Mouse (Mus musculus) CH12.LX (cell line): ENCODE results near the gene Vwce. TPM values are rescaled to one million over a fixed set of nuclear protein-coding genes. Genes with fewer than 3 reads are reported as not detected.

Experiments used
- DNase-seq: peaks from one replicate; pipeline ENCODE4 v3.0.0-alpha.2; 2013; ENCODE audit errors: extremely low read depth
- H3K27ac ChIP-seq: 2 replicates; pipeline ENCODE4 v1.5.1; 2012; ENCODE audit warnings: low read depth, mild to moderate bottlenecking, control low read depth, moderate library complexity; ENCODE audit not compliant: insufficient read depth
- H3K27me3 ChIP-seq: replicated peaks from 2 replicates; pipeline ENCODE3; 2012; ENCODE audit warnings: inconsistent platforms
- H3K36me3 ChIP-seq, 2 experiments: replicated peaks in 1 of 2; 2 replicates each; pipeline versions ENCODE3 to v1.6.1; 2012; ENCODE audit warnings: inconsistent platforms in 1 of 2, low read length in 1 of 2, mild to moderate bottlenecking in 1 of 2, mixed read lengths in 1 of 2, moderate library complexity in 1 of 2; ENCODE audit not compliant: control insufficient read depth in 1 of 2, insufficient read depth in 1 of 2
- H3K4me1 ChIP-seq, 2 experiments: 2 replicates each; pipeline ENCODE4 v1.6.1; 2012; ENCODE audit warnings: inconsistent platforms in 1 of 2, moderate library complexity in 1 of 2; ENCODE audit not compliant: insufficient read depth in 2 of 2, control insufficient read depth in 1 of 2
- H3K4me2 ChIP-seq: 2 replicates; pipeline ENCODE4 v1.6.1; 2012; ENCODE audit warnings: low read depth, mild to moderate bottlenecking, control low read depth; ENCODE audit not compliant: poor library complexity, insufficient read depth, severe bottlenecking
- H3K4me3 ChIP-seq, 3 experiments: fragments of 150-350 bp in 1 of 3; sonication (generic) in 1 of 3; replicated peaks in 1 of 3; 2 replicates each; pipeline versions ENCODE3 to v1.5.1; 2011 to 2012; ENCODE audit warnings: low read depth in 2 of 3, low read length in 2 of 3, mild to moderate bottlenecking in 2 of 3, moderate library complexity in 2 of 3, control low read depth in 1 of 3, improper control_type of control experiment in 1 of 3, inconsistent platforms in 1 of 3, mixed read lengths in 1 of 3; ENCODE audit not compliant: poor library complexity in 1 of 3
- H3K79me2 ChIP-seq: replicated peaks from 2 replicates; pipeline ENCODE4 v1.6.1; 2012; ENCODE audit warnings: mild to moderate bottlenecking, moderate library complexity; ENCODE audit not compliant: control insufficient read depth, poor library complexity, insufficient read depth, severe bottlenecking; ENCODE audit errors: extremely low read depth
- H3K9ac ChIP-seq: 2 replicates; pipeline ENCODE4 v1.6.1; 2012; ENCODE audit warnings: low read depth, mild to moderate bottlenecking, control low read depth, moderate library complexity; ENCODE audit not compliant: insufficient read depth
- H3K9me3 ChIP-seq: replicated peaks from 2 replicates; pipeline ENCODE3; 2012; ENCODE audit warnings: low read length, inconsistent platforms, mixed read lengths
- GABPA ChIP-seq: IDR thresholded peaks from 2 replicates; pipeline ENCODE4 v1.6.1; 2012; ENCODE audit warnings: low read depth, low read length, improper control_type of control experiment, inconsistent platforms; ENCODE audit not compliant: insufficient replicate concordance
- JUN ChIP-seq: IDR thresholded peaks from 2 replicates; pipeline ENCODE4 v1.6.1; 2011; ENCODE audit warnings: low read depth, mild to moderate bottlenecking, low read length, improper control_type of control experiment, moderate library complexity; ENCODE audit not compliant: insufficient read depth
- JUND ChIP-seq: conservative IDR thresholded peaks from 2 replicates; pipeline ENCODE4 v1.6.1; 2011; ENCODE audit warnings: low read depth, low read length, improper control_type of control experiment
- KAT2A ChIP-seq: IDR thresholded peaks from 2 replicates; pipeline ENCODE4 v1.6.1; 2012; ENCODE audit warnings: low read length, improper control_type of control experiment, inconsistent platforms; ENCODE audit not compliant: insufficient replicate concordance
- MAX ChIP-seq: IDR thresholded peaks from 2 replicates; pipeline ENCODE4 v1.6.1; 2011; ENCODE audit warnings: low read length, improper control_type of control experiment
- MAZ ChIP-seq: IDR thresholded peaks from 2 replicates; pipeline ENCODE4 v1.6.1; 2012; ENCODE audit warnings: low read depth, mild to moderate bottlenecking, inconsistent platforms, low read length, improper control_type of control experiment, moderate library complexity
- MXI1 ChIP-seq: IDR thresholded peaks from 2 replicates; pipeline ENCODE4 v1.6.1; 2011; ENCODE audit warnings: mild to moderate bottlenecking, low read depth, low read length, improper control_type of control experiment
- MYC ChIP-seq: IDR thresholded peaks from 2 replicates; pipeline ENCODE4 v1.6.1; 2011; ENCODE audit warnings: low read depth, mild to moderate bottlenecking, improper control_type of control experiment, low read length
- NELFE ChIP-seq: IDR thresholded peaks from 2 replicates; pipeline ENCODE4 v1.6.1; 2011; ENCODE audit warnings: low read depth, low read length, improper control_type of control experiment
- POLR2A ChIP-seq: IDR thresholded peaks from 2 replicates; pipeline ENCODE4 v1.6.1; 2011; ENCODE audit warnings: low read depth, mild to moderate bottlenecking, improper control_type of control experiment, low read length
- RAD21 ChIP-seq: IDR thresholded peaks from 2 replicates; pipeline ENCODE4 v1.6.1; 2011; ENCODE audit warnings: low read depth, mild to moderate bottlenecking, low read length, improper control_type of control experiment, moderate library complexity
- SIN3A ChIP-seq: IDR thresholded peaks from 2 replicates; pipeline ENCODE4 v1.6.1; 2012; ENCODE audit warnings: low read length, improper control_type of control experiment, inconsistent platforms
- SMC3 ChIP-seq: IDR thresholded peaks from 2 replicates; pipeline ENCODE4 v1.6.1; 2011; ENCODE audit warnings: low read depth, low read length, improper control_type of control experiment
- TBP ChIP-seq: conservative IDR thresholded peaks from 2 replicates; pipeline ENCODE4 v1.6.1; 2011; ENCODE audit warnings: low read depth, low read length, improper control_type of control experiment
- USF1 ChIP-seq: IDR thresholded peaks from 2 replicates; pipeline ENCODE4 v1.6.1; 2014; ENCODE audit warnings: low read depth, mild to moderate bottlenecking, inconsistent platforms, low read length, improper control_type of control experiment
- USF2 ChIP-seq: conservative IDR thresholded peaks from 2 replicates; pipeline ENCODE4 v1.6.1; 2011; ENCODE audit warnings: low read depth, low read length, improper control_type of control experiment
- ZC3H11A ChIP-seq: IDR thresholded peaks from 2 replicates; pipeline ENCODE4 v1.6.1; 2012; ENCODE audit warnings: low read depth, mild to moderate bottlenecking, inconsistent platforms, low read length, improper control_type of control experiment
- ZKSCAN1 ChIP-seq: IDR thresholded peaks from 2 replicates; pipeline ENCODE4 v1.6.1; 2012; ENCODE audit warnings: low read depth, inconsistent platforms, low read length, improper control_type of control experiment, borderline replicate concordance
- dilution Hi-C: fragments of 300-500 bp; cut with MboI; formaldehyde crosslinking; loops from 2 replicates; pipeline ENCODE4 v1.14.3; 2020; ENCODE audit warnings: low sequenced_read_pairs; ENCODE audit not compliant: extremely low pct_unique_long_range_greater_than_20kb, extremely low pct_ligation_motif_present
- in situ Hi-C: fragments of 300-500 bp; cut with MboI; formaldehyde crosslinking; loops from 3 replicates; pipeline ENCODE4 v1.14.3; 2019; ENCODE audit warnings: low sequenced_read_pairs, low pct_ligation_motif_present, low pct_unique_long_range_greater_than_20kb, mixed read lengths
- polyA plus RNA-seq: library from polyadenylated mRNA; unstranded; fragments of >175 nt; gene quantifications from 2 replicates; pipeline ENCODE4 v1.2.1, GENCODE M21; 2012; ENCODE audit warnings: low read depth; ENCODE audit not compliant: insufficient read length
- total RNA-seq, 2 experiments: library from RNA; depleted of rRNA; stranded (reverse); fragments of 300-350 nt in 1 of 2; fragments of >200 nt in 1 of 2; gene quantifications; 2 replicates each; pipeline ENCODE4 v1.2.3; 2012 to 2014

Gene Vwce
- total and polyA plus RNA-seq, 3 experiments = 0.04 to 1.3 (median 0.13) TPM

DNA sequence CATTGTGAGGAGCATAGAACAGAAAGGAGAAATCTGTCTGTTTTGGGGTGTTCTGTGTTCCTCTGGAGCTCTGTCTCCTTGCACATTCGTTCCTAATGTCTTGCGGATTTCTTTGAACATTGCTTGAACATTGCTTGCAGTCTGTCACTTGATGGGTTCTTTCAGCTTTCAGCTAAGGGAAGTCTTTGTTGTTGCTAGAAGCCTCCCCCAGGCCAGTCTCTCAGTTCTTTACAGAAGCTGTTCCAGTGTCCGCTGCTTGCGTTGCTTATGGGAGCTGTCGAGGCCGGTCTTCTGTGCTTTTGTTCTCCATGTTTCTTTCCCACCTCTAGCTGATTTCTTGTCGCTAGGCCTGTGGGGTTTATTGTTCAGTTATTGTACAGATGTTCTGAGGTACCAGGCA is 61.8 kb downstream of the Vwce start:
- in situ Hi-C loops = no loop called here
- dilution Hi-C loops = no loop called here
- no peaks in the 10 kb centered on the region for H3K9me3 ChIP-seq
- peaks cover 25 to 97% of the 10 kb centered on the region in 2 experiments for H3K4me1 ChIP-seq
- no peak overlapping the region for H3K27ac ChIP-seq
- H3K9ac ChIP-seq = no peak overlapping the region
- no peak overlapping the region for H3K4me3 ChIP-seq
- peaks cover 58% of the 10 kb centered on the region for H3K79me2 ChIP-seq
- no peak for TF ChIP-seq USF1
- TF ChIP-seq RAD21 = no peak
- TF ChIP-seq POLR2A = no peak
- no peak for TF ChIP-seq MXI1
- no peak for TF ChIP-seq MAZ
- TF ChIP-seq ZKSCAN1 = no peak
- no peak for TF ChIP-seq SMC3
- TF ChIP-seq KAT2A = no peak
- TF ChIP-seq ZC3H11A = no peak
- no peak for TF ChIP-seq MAX
- no peak for TF ChIP-seq TBP
- no peak for TF ChIP-seq JUN
- TF ChIP-seq USF2 = no peak
- no peak for TF ChIP-seq NELFE
- TF ChIP-seq SIN3A = no peak
- no peak for TF ChIP-seq MYC
- no peak for TF ChIP-seq GABPA
- H3K27me3 ChIP-seq = no peaks in the 10 kb centered on the region
- no peak overlapping the region for H3K4me2 ChIP-seq
- peaks cover 0 to 29% of the 10 kb centered on the region in 2 experiments for H3K36me3 ChIP-seq
- no peak for DNase-seq

DNA sequence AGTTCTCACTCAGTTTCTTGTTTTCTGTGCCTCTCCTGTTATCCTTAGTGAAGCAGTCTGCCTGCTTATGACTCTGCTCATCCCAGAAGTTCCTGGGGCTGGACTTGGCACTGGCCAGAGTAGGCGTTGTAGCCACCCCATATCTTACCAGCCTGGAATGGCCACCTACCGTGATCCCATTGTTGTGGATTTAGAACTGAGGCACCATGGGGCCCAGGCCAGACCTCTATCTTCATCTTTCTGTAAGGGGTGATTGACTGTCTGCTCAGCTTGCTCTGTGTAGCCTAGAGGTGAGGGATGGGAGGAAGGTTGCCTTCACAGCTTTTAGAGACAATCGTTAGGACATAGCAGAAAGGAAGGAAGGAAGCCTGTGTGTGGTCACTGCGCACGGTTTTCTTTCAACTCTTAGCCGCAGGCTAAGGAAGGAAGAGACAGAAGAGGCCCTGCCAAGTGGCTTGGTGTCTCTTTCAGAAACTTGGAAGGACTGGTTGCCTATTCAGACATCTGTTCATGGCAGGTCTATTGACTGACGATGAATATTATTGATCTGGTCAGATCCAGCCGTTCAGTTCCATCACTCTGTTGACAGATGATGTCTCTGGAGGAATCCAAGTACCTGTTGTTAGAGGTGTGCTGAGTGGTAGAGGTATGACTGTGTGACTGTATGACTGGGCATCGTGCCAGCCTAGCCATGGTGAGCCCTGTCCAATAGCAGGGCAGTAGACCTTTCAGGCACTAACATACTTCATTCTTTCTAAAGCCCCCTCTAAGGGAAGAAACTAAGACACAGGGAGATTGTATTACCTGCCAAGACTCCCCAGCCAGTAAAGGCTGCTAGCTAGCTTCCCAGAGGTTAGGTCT is 64.3 kb downstream of the Vwce start:
- in situ Hi-C loops = no loop called here
- Histone ChIP-seq H3K9ac (no peak overlapping the region), H3K4me3 (no peak overlapping the region), H3K27me3 (no peaks in the 10 kb centered on the region), H3K4me2 (no peak overlapping the region), H3K27ac (no peak overlapping the region)
- dilution Hi-C loops = no loop called here
- TF ChIP-seq ZC3H11A (no peak), JUND (no peak), MAX (no peak)
- TF ChIP-seq, all 38 proteins: peak for 0
- peaks cover 12 to 90% of the 10 kb centered on the region in 2 experiments for H3K4me1 ChIP-seq
- H3K79me2 ChIP-seq = peaks cover 42% of the 10 kb centered on the region
- no peak for DNase-seq
- H3K36me3 ChIP-seq = peaks cover under 1 to 43% of the 10 kb centered on the region in 2 experiments
- no peaks in the 10 kb centered on the region for H3K9me3 ChIP-seq
